Mouse (Mus musculus): ENCODE measurements at regions not wholly inside any gene's neighbourhood (a gene's known extent, or its start where the extent isn't known, plus 50 kb on each side); places are given as distances from the start of the nearest gene placed in this dataset.

DNA sequence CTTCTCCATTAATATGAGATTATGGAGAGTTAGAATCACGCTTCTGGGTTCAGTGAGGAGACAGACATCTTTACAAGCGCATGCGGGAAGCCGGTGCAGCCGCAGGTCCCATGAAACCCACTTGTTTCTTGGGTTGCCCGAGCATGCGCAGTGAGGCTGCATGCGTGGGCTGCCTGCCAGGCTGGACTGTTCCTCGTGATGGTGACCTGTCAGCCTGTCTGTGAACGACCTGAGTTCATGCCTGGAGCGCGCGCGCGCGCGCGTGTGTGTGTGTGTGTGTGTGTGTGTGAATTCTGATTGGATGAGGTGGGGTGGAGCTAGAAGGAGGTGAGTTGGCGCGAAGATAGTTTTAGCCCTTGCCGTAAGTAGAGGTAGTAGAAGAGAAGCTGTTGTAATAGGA is 166.2 kb upstream of the Plxnc1 start:
- H3K36me3 ChIP-seq (ENCODE audit: control insufficient read depth, insufficient read depth, low read length), result no peaks in the 10 kb centered on the region
- ATAC-seq (ENCODE audit: low FRiP score, low TSS enrichment), result no peak
- no peaks in the 10 kb centered on the region for H3K27me3 ChIP-seq (ENCODE audit: control insufficient read depth, insufficient read depth, low read length)
- no peak overlapping the region for H3K4me2 ChIP-seq (ENCODE audit: low read length)
- H3K27ac ChIP-seq (replicated peaks; ENCODE audit: low read depth, low read length), result no peak overlapping the region
- no peak overlapping the region for H3K4me3 ChIP-seq (replicated peaks; ENCODE audit: low read depth, low read length)
- no peak for DNase-seq
- 91% methylated on average over 21 of the region's 21 CpGs for WGBS
- H3K9me3 ChIP-seq (ENCODE audit: control insufficient read depth, low read length), result no peaks in the 10 kb centered on the region
- H3K4me1 ChIP-seq (ENCODE audit: control insufficient read depth, insufficient read depth, low read length), result peaks cover 10% of the 10 kb centered on the region; the same call in 1 of the 2 replicates
- H3K9ac ChIP-seq (replicated peaks; ENCODE audit: low read length), result no peak overlapping the region

DNA sequence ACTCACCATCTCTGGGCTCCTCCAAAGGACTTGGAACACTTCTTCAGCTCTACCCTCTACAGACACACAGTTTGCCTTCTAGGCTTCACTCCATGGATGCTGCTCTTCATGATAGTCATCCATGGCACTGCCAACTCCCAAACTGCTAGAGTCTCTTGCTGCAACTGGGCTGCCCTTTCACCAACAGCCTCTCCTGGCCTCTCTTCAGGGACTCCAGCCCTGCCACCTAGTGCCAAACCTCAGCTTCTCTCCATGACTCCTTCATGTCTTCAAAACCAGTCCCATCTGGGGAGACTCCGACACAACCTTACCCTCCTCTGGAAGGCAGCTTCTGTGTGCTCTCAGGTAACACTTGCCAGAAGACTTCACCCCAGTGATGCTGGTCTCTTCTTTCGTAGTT is 164.9 kb upstream of the Plxnc1 start:
- DNase-seq, result no peak
- peaks cover 10% of the 10 kb centered on the region; the same call in 1 of the 2 replicates for H3K4me1 ChIP-seq (ENCODE audit: control insufficient read depth, insufficient read depth, low read length)
- no peaks in the 10 kb centered on the region for H3K27me3 ChIP-seq (ENCODE audit: control insufficient read depth, insufficient read depth, low read length)
- H3K9me3 ChIP-seq (ENCODE audit: control insufficient read depth, low read length), result no peaks in the 10 kb centered on the region
- 89% methylated on average over 2 of the region's 2 CpGs for WGBS
- H3K4me3 ChIP-seq (replicated peaks; ENCODE audit: low read depth, low read length), result no peak overlapping the region
- H3K4me2 ChIP-seq (ENCODE audit: low read length), result no peak overlapping the region
- no peaks in the 10 kb centered on the region for H3K36me3 ChIP-seq (ENCODE audit: control insufficient read depth, insufficient read depth, low read length)
- no peak overlapping the region for H3K27ac ChIP-seq (replicated peaks; ENCODE audit: low read depth, low read length)
- ATAC-seq (ENCODE audit: low FRiP score, low TSS enrichment), result no peak
- H3K9ac ChIP-seq (replicated peaks; ENCODE audit: low read length), result no peak overlapping the region

GRCm38 (mm10) chr10:95107532-95108251 is 163.1 kb upstream of the Plxnc1 start:
- Histone ChIP-seq H3K4me1 (ENCODE audit: control insufficient read depth, insufficient read depth, low read length) (peaks cover 10% of the 10 kb centered on the region; the same call in 1 of the 2 replicates), H3K9ac (replicated peaks; ENCODE audit: low read length) (no peak overlapping the region), H3K9me3 (ENCODE audit: control insufficient read depth, low read length) (no peaks in the 10 kb centered on the region), H3K4me3 (replicated peaks; ENCODE audit: low read depth, low read length) (no peak overlapping the region), H3K27ac (replicated peaks; ENCODE audit: low read depth, low read length) (peak overlapping the region; percentile 32; the same call in 1 of the 2 replicates), H3K27me3 (ENCODE audit: control insufficient read depth, insufficient read depth, low read length) (no peaks in the 10 kb centered on the region), H3K4me2 (ENCODE audit: low read length) (no peak overlapping the region), H3K36me3 (ENCODE audit: control insufficient read depth, insufficient read depth, low read length) (no peaks in the 10 kb centered on the region)
- DNase-seq (peak; percentile 36), ATAC-seq (ENCODE audit: low FRiP score, low TSS enrichment) (no peak)
- 14% methylated on average over 3 of the region's 3 CpGs for WGBS

GRCm38 (mm10) chr10:95103808-95104207 is 159.2 kb upstream of the Plxnc1 start:
- Histone ChIP-seq H3K9me3 (ENCODE audit: control insufficient read depth, low read length) (no peaks in the 10 kb centered on the region), H3K4me3 (replicated peaks; ENCODE audit: low read depth, low read length) (no peak overlapping the region), H3K9ac (replicated peaks; ENCODE audit: low read length) (no peak overlapping the region), H3K27ac (replicated peaks; ENCODE audit: low read depth, low read length) (no peak overlapping the region), H3K4me2 (ENCODE audit: low read length) (no peak overlapping the region), H3K4me1 (ENCODE audit: control insufficient read depth, insufficient read depth, low read length) (peaks cover 10% of the 10 kb centered on the region; the same call in 1 of the 2 replicates), H3K36me3 (ENCODE audit: control insufficient read depth, insufficient read depth, low read length) (no peaks in the 10 kb centered on the region), H3K27me3 (ENCODE audit: control insufficient read depth, insufficient read depth, low read length) (no peaks in the 10 kb centered on the region)
- ATAC-seq (ENCODE audit: low FRiP score, low TSS enrichment) (no peak), DNase-seq (peak; percentile 50)

- peaks cover 9% of the 10 kb centered on the region; the same call in 1 of the 2 replicates for H3K4me1 ChIP-seq (ENCODE audit: control insufficient read depth, insufficient read depth, low read length)
- H3K36me3 ChIP-seq (ENCODE audit: control insufficient read depth, insufficient read depth, low read length), result no peaks in the 10 kb centered on the region
- 88% methylated on average over 4 of the region's 4 CpGs for WGBS
- no peaks in the 10 kb centered on the region for H3K9me3 ChIP-seq (ENCODE audit: control insufficient read depth, low read length)
- H3K27me3 ChIP-seq (ENCODE audit: control insufficient read depth, insufficient read depth, low read length), result no peaks in the 10 kb centered on the region
- ATAC-seq (ENCODE audit: low FRiP score, low TSS enrichment) (no peak), DNase-seq (no peak)
- H3K27ac ChIP-seq (replicated peaks; ENCODE audit: low read depth, low read length), result no peak overlapping the region
- H3K4me2 ChIP-seq (ENCODE audit: low read length), result no peak overlapping the region
- no peak overlapping the region for H3K9ac ChIP-seq (replicated peaks; ENCODE audit: low read length)
- no peak overlapping the region for H3K4me3 ChIP-seq (replicated peaks; ENCODE audit: low read depth, low read length)
Observed at GRCm38 (mm10) chr10:95102981-95103380, 158.3 kb upstream of the Plxnc1 start.

GRCm38 (mm10) chr10:95099906-95100305 is 155.3 kb upstream of the Plxnc1 start:
- H3K9me3 ChIP-seq (ENCODE audit: control insufficient read depth, low read length), result no peaks in the 10 kb centered on the region
- H3K4me3 ChIP-seq (replicated peaks; ENCODE audit: low read depth, low read length), result no peak overlapping the region
- H3K9ac ChIP-seq (replicated peaks; ENCODE audit: low read length), result no peak overlapping the region
- ATAC-seq (ENCODE audit: low FRiP score, low TSS enrichment), result no peak
- no peaks in the 10 kb centered on the region for H3K27me3 ChIP-seq (ENCODE audit: control insufficient read depth, insufficient read depth, low read length)
- 85% methylated on average over 5 of the region's 5 CpGs for WGBS
- no peaks in the 10 kb centered on the region for H3K36me3 ChIP-seq (ENCODE audit: control insufficient read depth, insufficient read depth, low read length)
- no peak for DNase-seq
- no peak overlapping the region for H3K4me2 ChIP-seq (ENCODE audit: low read length)
- H3K27ac ChIP-seq (replicated peaks; ENCODE audit: low read depth, low read length), result no peak overlapping the region
- no peaks in the 10 kb centered on the region for H3K4me1 ChIP-seq (ENCODE audit: control insufficient read depth, insufficient read depth, low read length)

- Histone ChIP-seq H3K4me2 (ENCODE audit: low read length) (no peak overlapping the region), H3K9me3 (ENCODE audit: control insufficient read depth, low read length) (no peaks in the 10 kb centered on the region), H3K4me3 (replicated peaks; ENCODE audit: low read depth, low read length) (no peak overlapping the region), H3K9ac (replicated peaks; ENCODE audit: low read length) (no peak overlapping the region), H3K27me3 (ENCODE audit: control insufficient read depth, insufficient read depth, low read length) (no peaks in the 10 kb centered on the region), H3K4me1 (ENCODE audit: control insufficient read depth, insufficient read depth, low read length) (no peaks in the 10 kb centered on the region), H3K27ac (replicated peaks; ENCODE audit: low read depth, low read length) (no peak overlapping the region), H3K36me3 (ENCODE audit: control insufficient read depth, insufficient read depth, low read length) (no peaks in the 10 kb centered on the region)
- DNase-seq (no peak), ATAC-seq (ENCODE audit: low FRiP score, low TSS enrichment) (no peak)
- 82% methylated on average over 4 of the region's 4 CpGs for WGBS
Observed at GRCm38 (mm10) chr10:95095847-95096246, 151.2 kb upstream of the Plxnc1 start.

- H3K27ac ChIP-seq (replicated peaks; ENCODE audit: low read depth, low read length), result no peak overlapping the region
- ATAC-seq (ENCODE audit: low FRiP score, low TSS enrichment), result no peak
- no peak overlapping the region for H3K4me2 ChIP-seq (ENCODE audit: low read length)
- DNase-seq, result no peak
- no peak overlapping the region for H3K4me3 ChIP-seq (replicated peaks; ENCODE audit: low read depth, low read length)
- H3K9me3 ChIP-seq (ENCODE audit: control insufficient read depth, low read length), result no peaks in the 10 kb centered on the region
- no peaks in the 10 kb centered on the region for H3K36me3 ChIP-seq (ENCODE audit: control insufficient read depth, insufficient read depth, low read length)
- H3K4me1 ChIP-seq (ENCODE audit: control insufficient read depth, insufficient read depth, low read length), result no peaks in the 10 kb centered on the region
- no peaks in the 10 kb centered on the region for H3K27me3 ChIP-seq (ENCODE audit: control insufficient read depth, insufficient read depth, low read length)
- 67% methylated on average over 8 of the region's 8 CpGs for WGBS
- no peak overlapping the region for H3K9ac ChIP-seq (replicated peaks; ENCODE audit: low read length)
Observed at GRCm38 (mm10) chr10:95094771-95095170, 150.1 kb upstream of the Plxnc1 start.

- Histone ChIP-seq H3K4me1 (ENCODE audit: control insufficient read depth, insufficient read depth, low read length) (no peaks in the 10 kb centered on the region), H3K4me2 (ENCODE audit: low read length) (no peak overlapping the region), H3K9me3 (ENCODE audit: control insufficient read depth, low read length) (no peaks in the 10 kb centered on the region), H3K9ac (replicated peaks; ENCODE audit: low read length) (no peak overlapping the region), H3K36me3 (ENCODE audit: control insufficient read depth, insufficient read depth, low read length) (no peaks in the 10 kb centered on the region), H3K4me3 (replicated peaks; ENCODE audit: low read depth, low read length) (no peak overlapping the region), H3K27me3 (ENCODE audit: control insufficient read depth, insufficient read depth, low read length) (no peaks in the 10 kb centered on the region), H3K27ac (replicated peaks; ENCODE audit: low read depth, low read length) (no peak overlapping the region)
- 44% methylated on average over 5 of the region's 5 CpGs for WGBS
- DNase-seq, result no peak
- ATAC-seq (ENCODE audit: low FRiP score, low TSS enrichment), result no peak
Observed at GRCm38 (mm10) chr10:95093266-95093665, 148.6 kb upstream of the Plxnc1 start.
